Mouse (Mus musculus) liver, adult 2 months (tissue): ENCODE data around the gene Iqcn.

Experiments
- CTCF ChIP-seq: fragments of 200-500 bp; IDR thresholded peaks from 2 replicates; pipeline ENCODE4 v1.5.1; 2011; ENCODE audit warnings: low read depth, low read length, control low read depth
- POLR2A ChIP-seq: fragments of 200-500 bp; IDR thresholded peaks from 2 replicates; pipeline ENCODE4 v1.6.1; 2011; ENCODE audit warnings: low read length, control low read depth; ENCODE audit not compliant: insufficient read depth; ENCODE audit errors: extremely low read depth

- TF ChIP-seq CTCF (no peak), POLR2A (no peak)
Observed at GRCm38 (mm10) chr8:70667071-70667470, 36.2 kb upstream of the Iqcn start.
